Mouse (Mus musculus) cortical plate, adult 2 months (tissue): ENCODE data around the gene Bcr. TPM values are rescaled to one million over a fixed set of nuclear protein-coding genes. Genes with fewer than 3 reads are reported as not detected.

Experiments used
- H3K27ac ChIP-seq: fragments of 200-500 bp; 2 replicates; pipeline ENCODE4 v1.5.1; 2012; ENCODE audit warnings: low read length, control low read depth, inconsistent platforms; ENCODE audit not compliant: insufficient read depth
- H3K4me1 ChIP-seq: fragments of 200-500 bp; 2 replicates; pipeline ENCODE4 v1.6.1; 2011; ENCODE audit warnings: low read length; ENCODE audit not compliant: control insufficient read depth, insufficient read depth
- H3K4me3 ChIP-seq: fragments of 200-500 bp; 2 replicates; pipeline ENCODE4 v1.5.1; 2011; ENCODE audit warnings: mild to moderate bottlenecking, low read length, control low read depth; ENCODE audit not compliant: insufficient read depth
- CTCF ChIP-seq: fragments of 200-500 bp; IDR thresholded peaks from 2 replicates; pipeline ENCODE4 v1.5.1; 2011; ENCODE audit warnings: mild to moderate bottlenecking, control low read depth, low read length; ENCODE audit not compliant: insufficient read depth; ENCODE audit errors: extremely low read depth
- POLR2A ChIP-seq: fragments of 200-500 bp; IDR thresholded peaks from 2 replicates; pipeline ENCODE4 v1.6.1; 2011; ENCODE audit warnings: mild to moderate bottlenecking, low read length, control low read depth; ENCODE audit not compliant: insufficient read depth; ENCODE audit errors: extremely low read depth
- polyA plus RNA-seq: library from polyadenylated mRNA; depleted of rRNA; stranded (reverse); fragments of >200 nt; gene quantifications from 2 replicates; pipeline ENCODE4 v1.2.3, GENCODE M21; 2012

The Bcr gene
- polyA plus RNA-seq, 1 experiment = 78.1 TPM

DNA sequence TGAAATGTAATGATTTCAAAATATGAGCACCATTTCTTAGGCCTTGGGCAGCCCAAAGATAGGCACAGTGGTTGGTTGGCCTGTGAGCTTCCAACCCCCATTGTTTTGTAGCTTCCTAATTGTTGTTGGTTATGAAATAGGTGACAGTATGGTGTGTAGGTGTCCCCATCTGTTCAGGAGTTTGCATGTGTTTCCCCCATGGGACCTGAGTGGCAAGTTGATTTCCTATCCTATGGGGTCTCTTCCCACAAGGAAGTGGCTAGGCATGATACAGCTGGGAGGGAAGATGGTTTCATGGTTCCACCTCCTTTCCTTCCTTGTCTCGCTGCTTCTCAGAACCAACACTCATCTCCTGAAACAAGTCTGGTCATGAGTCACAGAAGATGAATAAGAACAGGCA, 24.9 kb downstream of the Bcr start:
- TF ChIP-seq CTCF (no peak), POLR2A (no peak)
- Histone ChIP-seq H3K4me3 (no peak overlapping the region), H3K4me1 (peaks cover 2% of the 10 kb centered on the region; the same call in 1 of the 2 replicates), H3K27ac (no peak overlapping the region)

DNA sequence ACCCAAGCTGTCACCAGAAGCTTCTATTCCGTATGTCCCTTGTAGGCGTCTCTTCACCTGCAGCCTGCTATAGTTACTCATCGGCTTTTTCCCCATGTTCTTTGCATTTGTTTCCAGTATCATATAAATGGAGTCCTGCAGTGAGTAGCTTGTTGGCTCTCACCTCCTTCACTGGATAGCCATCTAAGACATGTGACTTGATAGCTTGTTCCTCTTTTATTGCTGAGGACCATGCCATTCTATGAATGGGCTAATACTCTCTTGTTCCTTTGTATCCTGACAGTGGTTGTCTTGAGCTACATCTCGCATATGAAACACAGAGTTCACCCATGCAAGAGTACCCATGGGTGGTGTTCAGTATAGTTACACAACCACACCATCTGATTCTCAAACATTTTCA, 28.1 kb downstream of the Bcr start:
- H3K4me3 ChIP-seq = no peak overlapping the region
- H3K27ac ChIP-seq = no peak overlapping the region
- TF ChIP-seq CTCF (no peak), POLR2A (no peak)

DNA sequence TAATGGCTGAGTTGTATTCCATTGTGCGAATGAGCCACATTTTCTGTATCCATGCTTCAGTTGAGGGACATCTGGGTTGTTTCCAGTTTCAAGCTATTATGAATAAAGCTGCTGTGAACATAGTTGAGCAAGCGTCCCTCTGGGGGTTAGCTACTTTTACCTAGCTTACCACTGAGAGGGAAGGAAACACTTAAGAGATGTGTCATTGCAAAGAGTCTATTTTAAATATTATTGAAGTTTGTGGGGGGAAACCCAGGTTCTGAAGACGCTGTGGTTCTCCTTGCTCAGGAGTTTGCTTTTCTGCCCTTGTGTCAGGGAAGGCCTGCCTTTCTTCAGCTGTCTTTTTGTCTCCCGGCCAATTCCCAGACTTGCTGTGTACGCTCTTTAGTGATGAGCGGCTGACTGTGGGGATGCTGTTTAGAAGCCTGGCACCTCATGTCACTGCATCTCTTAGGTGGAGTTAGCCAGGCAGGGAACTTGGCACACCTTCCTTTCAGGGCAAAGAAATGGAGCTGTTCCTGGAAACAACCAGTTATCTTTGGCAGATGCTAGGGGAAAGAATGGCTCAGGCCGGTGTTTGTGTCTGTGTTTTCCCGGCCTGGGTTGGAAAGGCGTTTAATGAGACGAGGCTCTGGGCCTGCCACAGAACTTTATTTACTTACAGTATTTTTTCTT, 31.2 kb downstream of the Bcr start:
- Histone ChIP-seq H3K4me1 (peaks cover 6% of the 10 kb centered on the region), H3K4me3 (no peak overlapping the region), H3K27ac (no peak overlapping the region)
- TF ChIP-seq POLR2A (no peak), CTCF (no peak)

More for the DNA sequence above, 28.1 kb downstream of the Bcr start:
- peaks cover 4% of the 10 kb centered on the region; the same call in 1 of the 2 replicates for H3K4me1 ChIP-seq

DNA sequence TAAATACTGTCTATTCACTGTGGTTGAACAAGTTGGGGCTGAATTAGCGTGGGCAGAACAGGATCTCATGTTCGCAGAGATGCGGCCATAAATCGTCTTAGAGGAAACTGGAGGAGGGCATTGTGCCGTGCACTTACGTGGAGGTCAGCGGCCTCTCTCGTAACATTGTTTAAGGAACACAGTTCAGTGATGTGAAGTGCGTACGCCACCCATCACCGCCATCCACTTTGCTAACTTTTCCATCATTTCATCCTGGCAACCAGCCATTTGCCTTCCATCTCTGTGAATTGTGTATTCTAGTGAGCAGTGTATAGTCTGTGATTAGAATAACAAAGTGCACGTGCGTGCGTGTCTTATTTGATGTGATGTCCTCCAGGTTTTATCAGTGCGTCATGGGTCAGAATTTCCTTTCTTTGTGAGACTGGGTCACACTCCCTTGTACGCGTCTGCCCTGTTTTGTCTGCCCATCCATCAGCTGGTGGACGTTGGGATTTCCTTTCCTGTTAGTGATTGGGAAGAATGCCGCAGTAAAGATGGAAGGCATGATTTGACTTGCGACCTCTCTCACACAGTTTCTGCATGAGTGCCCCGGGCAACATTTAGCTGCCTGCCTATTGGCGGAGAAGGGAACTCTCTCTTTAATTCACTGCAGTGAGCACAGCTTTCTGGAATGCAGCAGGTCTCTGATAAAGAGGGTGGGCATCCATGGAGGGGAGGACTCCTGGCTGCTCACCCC, 33.0 kb downstream of the Bcr start:
- Histone ChIP-seq H3K27ac (no peak overlapping the region), H3K4me3 (no peak overlapping the region), H3K4me1 (peaks cover 16% of the 10 kb centered on the region)
- TF ChIP-seq CTCF (no peak), POLR2A (no peak)

GRCm38 (mm10) chr10:75094338-75094737, 33.9 kb downstream of the Bcr start:
- no peak for TF ChIP-seq CTCF
- TF ChIP-seq POLR2A = no peak
- peaks cover 19% of the 10 kb centered on the region for H3K4me1 ChIP-seq
- H3K27ac ChIP-seq = no peak overlapping the region
- no peak overlapping the region for H3K4me3 ChIP-seq

DNA sequence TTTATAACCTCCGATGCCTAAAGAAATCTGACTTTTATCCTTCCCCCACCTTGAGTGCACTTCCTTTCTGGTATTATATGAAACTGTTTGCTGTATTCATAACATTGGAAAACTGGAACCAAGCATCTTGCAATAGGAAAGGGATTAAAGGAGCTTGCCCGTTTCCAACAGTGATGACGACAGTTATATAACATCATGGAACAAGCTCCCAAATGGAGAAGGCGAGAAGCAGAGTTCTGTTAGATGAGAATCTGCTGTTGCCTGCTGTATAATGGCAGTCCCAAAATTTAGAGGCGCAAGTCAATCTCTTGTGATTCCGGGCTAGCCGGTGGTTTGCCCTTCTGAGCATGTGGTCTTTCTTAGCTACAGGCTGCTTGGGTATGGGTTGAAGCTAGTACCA, 34.8 kb downstream of the Bcr start:
- no peak for TF ChIP-seq CTCF
- TF ChIP-seq POLR2A = no peak
- Histone ChIP-seq H3K4me1 (peaks cover 22% of the 10 kb centered on the region), H3K27ac (peak overlapping the region; percentile 60; the same call in 1 of the 2 replicates), H3K4me3 (no peak overlapping the region)

DNA sequence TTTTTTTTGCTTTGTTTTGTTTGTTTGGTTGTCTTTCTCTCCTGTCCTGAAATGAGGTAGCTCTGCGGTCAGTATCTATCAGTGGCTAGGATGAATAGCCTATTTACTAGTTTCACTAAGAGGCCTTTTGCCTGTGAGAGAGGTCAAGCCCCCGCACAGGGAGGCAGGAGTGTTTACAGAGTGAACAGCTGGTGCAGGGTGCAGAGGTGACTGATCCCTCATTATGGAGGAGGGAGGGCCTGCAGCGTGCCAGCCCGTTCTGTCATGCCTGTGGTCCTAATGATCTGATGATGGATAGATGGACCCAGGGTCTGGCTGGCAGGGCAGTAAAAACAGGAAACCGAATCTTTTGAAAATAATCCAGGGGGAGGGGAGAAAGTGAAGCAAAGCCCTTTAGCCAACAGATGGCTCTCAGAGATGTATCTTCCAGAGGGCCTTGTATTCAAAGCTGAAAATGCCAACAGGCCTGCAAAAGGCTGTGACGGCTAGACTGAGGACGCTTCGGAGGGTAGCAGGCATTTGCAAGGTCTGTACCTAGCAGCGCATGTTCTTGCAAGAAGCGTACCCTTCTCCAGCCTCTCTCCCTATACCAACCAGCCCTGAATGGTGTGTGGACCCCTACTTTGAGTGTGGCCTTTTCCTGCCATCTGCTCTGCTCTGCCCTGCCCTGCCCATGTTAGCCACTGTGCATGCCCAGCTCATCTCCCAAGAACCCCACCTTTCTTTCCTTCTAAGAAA, 38.2 kb downstream of the Bcr start:
- Histone ChIP-seq H3K4me1 (peaks cover 33% of the 10 kb centered on the region), H3K27ac (no peak overlapping the region), H3K4me3 (no peak overlapping the region)
- TF ChIP-seq CTCF = no peak

GRCm38 (mm10) chr10:75100298-75100697, 39.9 kb downstream of the Bcr start:
- Histone ChIP-seq H3K4me1 (peaks cover 40% of the 10 kb centered on the region), H3K4me3 (no peak overlapping the region), H3K27ac (peak overlapping the region; percentile 48)
- TF ChIP-seq CTCF = no peak
- peak; percentile 24; the same call in 1 of the 2 replicates for TF ChIP-seq POLR2A

GRCm38 (mm10) chr10:75103502-75103901, 43.1 kb downstream of the Bcr start:
- Histone ChIP-seq H3K4me3 (no peak overlapping the region), H3K4me1 (peaks cover 34% of the 10 kb centered on the region), H3K27ac (no peak overlapping the region)
- TF ChIP-seq POLR2A = no peak
- no peak for TF ChIP-seq CTCF
